Comparison of ENCODE assay signal across 8 mouse cellular contexts in the genomic region with DNA sequence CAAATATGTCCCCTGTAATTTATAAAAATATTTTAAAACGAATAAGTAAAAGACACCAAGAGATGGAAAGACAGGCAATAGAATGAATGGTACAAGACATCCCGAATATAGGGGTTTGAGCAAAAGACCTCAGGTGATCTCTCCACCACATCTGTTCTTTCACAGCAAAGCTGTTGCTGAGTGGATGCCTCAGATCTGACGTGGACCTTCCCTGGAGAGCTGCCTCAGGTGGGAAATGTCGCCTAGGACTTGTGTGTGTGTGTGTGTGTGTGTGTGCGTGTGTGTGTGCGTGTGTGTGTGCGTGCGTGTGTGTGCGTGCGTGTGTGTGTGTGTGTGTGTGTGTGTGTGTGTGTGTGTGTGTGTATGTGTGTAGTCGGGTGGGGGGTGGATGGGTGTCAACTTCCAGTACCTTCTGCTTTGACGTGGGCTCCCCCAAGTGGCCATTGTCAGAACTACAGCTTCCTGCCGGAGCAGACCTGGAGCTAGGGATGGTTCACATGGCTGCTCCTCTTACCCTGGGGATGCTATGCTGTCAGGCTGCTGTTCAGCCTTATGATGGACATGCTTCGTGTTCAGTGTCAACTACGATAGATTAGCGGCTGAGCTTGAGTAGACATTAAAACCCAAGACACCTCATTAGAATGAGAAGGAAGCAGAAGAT. TPM values are rescaled to one million over a fixed set of nuclear protein-coding genes. Genes with fewer than 3 reads are reported as not detected.
DNase-seq lines count a peak whose midpoint lies in the region; ATAC-seq lines count a peak whose summit lies in the region.

No protein-coding gene starts in this region.

- H3K4me3 ChIP-seq in lung, embryonic 15.5 days, result no peak overlapping the region

- H3K9ac ChIP-seq in lung, embryonic 15.5 days, result no peak overlapping the region

- no peaks in the 10 kb centered on the region for H3K9me3 ChIP-seq in lung, embryonic 15.5 days

- H3K4me2 ChIP-seq in lung, embryonic 15.5 days, result no peak overlapping the region

- DNase-seq in A20 (ENCODE audit: low read depth, low spot score), result peak; percentile 55
- DNase-seq in adrenal gland, adult (ENCODE audit: inconsistent age in 2 of 2, low spot score in 1 of 2), result peak; percentile 70 to 93
- peak; percentile 76 for DNase-seq in embryo, embryonic 10.5 days (ENCODE audit: low spot score)
- DNase-seq in gastrocnemius, postnatal 36 days, result peak; percentile 72 to 76
- DNase-seq in layer of hippocampus, adult 11-12 months (ENCODE audit: low spot score), result peak; percentile 91
- DNase-seq in ovary, postnatal 10 days (ENCODE audit: low spot score), result peak; percentile 75
- DNase-seq in thymus, postnatal 0 days (ENCODE audit: low spot score), result peak; percentile 48

- WGBS in lung, embryonic 15.5 days, result 27% methylated on average over 11 of the region's 16 CpGs

- no peaks in the 10 kb centered on the region for H3K4me1 ChIP-seq in lung, embryonic 15.5 days

- intact Hi-C loops in gastrocnemius, postnatal 36 days (cut with DNase I), result loop anchor here (2.0 to 5.0 kb wide), 4 partner anchors 50 to 285 kb away; no protein-coding TSS in a partner anchor

- no peak overlapping the region for H3K27ac ChIP-seq in lung, embryonic 15.5 days

- H3K27me3 ChIP-seq in lung, embryonic 15.5 days, result peaks cover 9% of the 10 kb centered on the region; the same call in 1 of the 2 replicates

- 0 out of 2 replicates have a peak, but pooled peaks have one; percentile 27 for ATAC-seq in lung, embryonic 15.5 days (ENCODE audit: borderline replicate concordance, extremely low read depth, low FRiP score, low TSS enrichment)

- no peaks in the 10 kb centered on the region for H3K36me3 ChIP-seq in lung, embryonic 15.5 days

RNA-seq across cellular contexts. Expression of a gene that starts 31.7 kb away (rescaled TPM):
- total RNA-seq in gastrocnemius, postnatal 36 days (2021), result not detected
- polyA plus RNA-seq in lung, embryonic 15.5 days (2015; fragmentation: Nextera tagmentation; extraction: Ambion mirVana), result 0.06 and 0.07 TPM in 2 replicates
- 0.05 and 0.13 TPM in 2 replicates for polyA plus RNA-seq in thymus, postnatal 0 days (2015; fragmentation: Nextera tagmentation; extraction: Ambion mirVana)

RNA-seq across cellular contexts. Expression of a gene that starts 49.5 kb away (rescaled TPM):
- not detected for total RNA-seq in gastrocnemius, postnatal 36 days (2021)
- 6.4 and 7.1 TPM in 2 replicates for polyA plus RNA-seq in lung, embryonic 15.5 days (2015; fragmentation: Nextera tagmentation; extraction: Ambion mirVana)
- polyA plus RNA-seq in thymus, postnatal 0 days (2015; fragmentation: Nextera tagmentation; extraction: Ambion mirVana), result 0.18 and 0.35 TPM in 2 replicates
